Mouse (Mus musculus): ENCODE data around the gene Rnf215.
A peak's percentile ranks its signal among the peaks of the same experiment; 100 is the strongest.

GRCm38 (mm10) chr11:4159808-4160708 is 25.1 kb downstream of the Rnf215 start, which contains the start of the genes Ccdc157 and Sf3a1:
- TF ChIP-seq EP300 (optimal IDR thresholded peaks at IDR 0.05) (no peak), CTCF (IDR thresholded peaks at IDR 0.05; ENCODE audit: low read depth) (peak; percentile 28; the same call in 1 of the 2 replicates)

All from stomach, postnatal 0 days (tissue).